Mouse (Mus musculus) frontal cortex, postnatal 14 days (tissue): Measurements from ENCODE around the gene Cwc25.
A peak's percentile ranks its signal among the peaks of the same experiment; 100 is the strongest.
"Not testable (repeated sequence)": the region's sequence is repeated elsewhere in the genome, so short reads cannot be mapped to it uniquely, and the experiment has no call there.

Experiments used
- DNase-seq, 2 experiments: peaks; one replicate each; pipeline ENCODE4 v3.0.0; 2022; ENCODE audit warnings: low spot score in 2 of 2

Cwc25 gene

DNA sequence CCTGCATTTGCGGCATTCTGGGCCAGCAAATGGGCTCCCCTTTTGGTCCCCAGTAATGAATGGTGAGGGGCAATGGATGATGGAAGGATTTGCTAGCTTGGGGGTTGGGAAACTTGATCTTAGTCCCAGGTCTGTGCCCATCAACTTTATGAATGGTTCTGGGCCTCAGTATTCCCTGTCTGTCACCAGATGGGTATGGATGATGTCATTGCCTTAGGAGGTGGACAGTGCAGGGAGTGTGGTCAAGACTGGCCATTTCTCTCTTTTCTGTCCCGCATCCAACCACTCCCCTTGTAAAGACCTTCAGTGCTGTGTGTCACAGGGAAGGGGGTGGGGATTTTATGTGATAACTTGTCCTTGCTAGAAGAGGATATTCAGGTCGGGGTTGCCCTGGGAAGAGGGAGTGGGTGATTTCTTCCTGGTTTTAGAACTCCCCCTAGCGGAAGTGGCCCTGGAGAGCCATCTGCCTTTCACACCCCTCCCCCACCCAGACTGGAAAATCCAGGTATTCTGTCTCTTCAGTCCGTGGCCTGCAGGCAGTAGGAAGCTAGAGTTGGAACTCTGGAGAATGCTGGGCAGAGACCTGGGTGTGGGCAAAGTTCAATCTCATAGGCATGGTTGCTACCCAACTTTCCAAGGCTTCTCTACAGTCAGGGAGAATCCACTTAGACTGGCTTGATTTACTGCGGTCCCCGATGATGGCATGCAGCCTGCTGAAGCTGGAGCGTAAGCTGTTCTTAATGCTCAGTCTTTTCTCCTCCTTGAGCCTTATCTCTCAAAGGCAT, 35.2 kb upstream of the Cwc25 start:
- DNase-seq, result no peak

DNA sequence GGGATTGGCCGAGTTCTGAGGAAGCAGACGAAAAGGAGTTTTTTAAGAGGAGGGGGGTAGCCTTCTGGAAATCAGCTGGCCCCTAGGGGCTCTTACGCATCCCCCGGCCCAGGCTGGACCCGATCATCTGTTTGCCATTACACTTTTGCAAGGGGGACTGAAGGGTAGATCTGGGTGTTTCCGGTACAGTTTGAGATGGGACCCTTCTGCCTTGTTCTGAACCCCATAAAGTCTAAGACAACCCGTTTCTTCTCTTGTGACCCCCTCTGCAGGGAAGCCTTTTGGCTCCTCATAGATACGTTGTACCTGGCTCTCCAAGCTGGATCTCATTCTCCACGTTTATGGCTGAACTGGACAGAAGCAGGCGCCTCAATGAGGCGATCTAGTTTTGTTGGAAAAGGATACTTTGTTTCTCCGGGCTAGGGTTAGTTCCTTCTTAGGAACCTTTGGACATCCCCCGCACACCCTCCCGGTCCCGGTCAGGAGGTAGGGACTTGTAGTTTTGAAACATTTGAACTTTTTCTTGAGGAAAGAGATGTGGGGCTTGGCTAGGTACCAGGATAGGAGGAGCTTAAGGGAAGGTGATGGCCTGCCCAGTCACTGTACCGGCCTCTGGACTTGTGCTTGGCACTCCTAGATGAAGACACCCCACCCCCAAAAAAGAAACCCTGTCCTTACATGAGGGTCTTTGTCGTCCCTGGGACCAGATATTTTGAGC, 34.5 kb upstream of the Cwc25 start:
- DNase-seq, result no peak

DNA sequence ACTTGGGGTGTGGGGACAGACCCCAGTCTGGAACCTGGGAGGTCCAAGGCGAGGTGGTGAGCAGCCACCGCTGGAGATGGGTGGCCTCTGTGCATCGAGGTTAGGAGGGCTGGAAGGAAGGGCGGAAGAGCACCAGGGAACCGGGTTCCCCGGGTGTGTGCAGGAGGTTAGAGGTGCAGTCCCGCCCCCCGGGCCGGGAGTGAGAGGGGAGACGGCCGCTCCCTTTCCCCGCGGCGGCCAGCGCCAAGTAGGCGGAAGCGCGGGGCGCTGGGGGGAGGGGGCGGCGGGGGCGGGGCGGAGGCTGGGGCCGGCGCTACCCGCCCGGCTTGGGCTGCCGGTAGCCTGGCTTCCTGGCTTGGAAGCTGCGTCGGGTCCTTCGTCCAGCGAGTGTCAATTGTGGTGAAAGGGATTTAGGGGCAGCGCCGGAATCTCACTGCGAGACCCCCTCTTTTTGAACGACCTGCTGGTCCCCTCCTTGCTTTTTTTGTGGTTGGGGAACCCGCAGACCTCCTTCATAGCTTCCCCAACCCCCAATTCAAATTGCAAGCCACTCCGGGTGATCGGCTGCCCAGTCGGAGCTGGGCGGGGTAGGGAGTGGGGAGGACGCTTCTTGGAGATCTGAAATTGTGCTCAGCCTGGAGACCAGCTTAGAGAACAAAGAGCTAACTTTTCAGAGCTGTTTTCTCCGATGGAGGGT, 33.8 kb upstream of the Cwc25 start:
- DNase-seq, result no peak

DNA sequence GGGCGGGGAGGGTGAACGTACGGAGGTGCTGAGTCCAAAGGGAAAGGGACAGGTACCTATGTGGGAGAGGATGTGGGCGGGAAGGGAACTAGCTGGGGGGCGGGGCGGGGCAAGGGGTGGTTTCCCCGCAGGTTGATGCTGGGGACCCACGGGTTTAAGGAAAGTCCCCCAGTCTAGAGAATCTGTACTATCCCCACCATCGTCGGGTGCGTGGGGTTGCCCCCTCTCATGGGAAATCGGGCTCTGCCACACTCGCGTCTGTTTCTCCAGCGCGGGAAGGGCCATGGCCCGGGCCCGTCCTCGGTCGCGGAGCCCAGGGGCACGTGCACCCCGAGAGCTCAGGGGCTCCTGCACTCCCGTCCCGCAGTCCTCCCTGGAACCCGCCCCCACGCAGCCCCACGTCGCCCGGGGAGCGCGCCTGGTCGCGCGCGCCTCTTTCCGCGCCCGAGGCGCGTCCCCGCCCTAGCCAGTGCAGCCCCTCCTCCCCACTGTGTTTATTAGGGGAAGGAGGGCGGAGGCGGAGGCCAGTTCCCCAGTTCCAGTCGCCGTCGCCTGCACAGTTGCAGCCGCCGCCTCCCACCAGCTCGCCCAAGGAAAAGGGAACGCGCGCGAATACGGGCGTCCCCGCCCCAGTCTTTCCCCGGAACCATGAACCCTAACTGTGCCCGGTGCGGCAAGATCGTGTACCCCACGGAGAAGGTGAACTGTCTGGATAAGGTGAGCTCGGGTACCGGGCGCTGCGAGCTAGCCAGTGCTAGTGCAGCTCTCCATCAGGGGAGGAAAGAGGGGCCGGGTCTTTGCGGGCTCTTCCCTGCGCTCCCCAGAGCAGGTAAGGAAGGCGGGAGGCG, 33.0 kb upstream of the Cwc25 start:
- DNase-seq, result peak; percentile 71 to 80

DNA sequence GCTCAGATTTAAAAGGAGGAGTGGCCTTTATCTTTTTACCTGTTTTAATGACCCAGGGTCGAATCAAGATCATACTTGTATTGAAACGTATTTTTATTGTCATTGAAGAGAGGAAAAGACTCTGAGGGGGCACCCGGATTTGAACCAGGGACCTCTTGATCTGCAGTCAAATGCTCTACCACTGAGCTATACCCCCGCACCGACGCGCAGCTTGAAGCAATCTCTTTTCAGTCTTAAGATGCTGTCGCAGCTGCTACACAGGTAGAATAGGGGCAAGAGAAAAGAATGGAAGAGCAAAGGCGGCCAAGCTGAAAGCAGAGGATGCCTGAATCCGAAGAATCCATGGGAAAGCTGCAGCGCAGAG, 32.4 kb upstream of the Cwc25 start, which contains the start of gene Lasp1:
Gene Lasp1 (plus strand): TSS at position 219 of the 364 bp plus-strand sequence.
- peak; percentile 86 to 93 for DNase-seq

DNA sequence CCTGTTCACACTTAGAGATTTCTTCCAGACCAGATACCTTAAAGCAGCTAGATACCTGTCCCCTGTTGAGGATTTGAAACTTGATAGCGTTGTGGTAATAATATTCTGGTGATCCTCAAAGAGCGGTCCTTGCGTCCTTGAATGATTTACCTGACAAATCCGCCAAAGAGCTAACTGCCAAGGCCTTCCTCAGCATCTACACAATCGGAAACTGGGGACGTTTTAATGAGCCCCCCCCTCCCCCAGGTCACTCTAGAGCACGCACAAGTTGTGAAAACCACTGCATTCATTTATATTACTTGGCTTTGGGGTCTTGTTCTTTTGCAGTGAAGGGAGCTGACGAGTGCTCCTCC, 31.7 kb upstream of the Cwc25 start:
- DNase-seq, result no peak

DNA sequence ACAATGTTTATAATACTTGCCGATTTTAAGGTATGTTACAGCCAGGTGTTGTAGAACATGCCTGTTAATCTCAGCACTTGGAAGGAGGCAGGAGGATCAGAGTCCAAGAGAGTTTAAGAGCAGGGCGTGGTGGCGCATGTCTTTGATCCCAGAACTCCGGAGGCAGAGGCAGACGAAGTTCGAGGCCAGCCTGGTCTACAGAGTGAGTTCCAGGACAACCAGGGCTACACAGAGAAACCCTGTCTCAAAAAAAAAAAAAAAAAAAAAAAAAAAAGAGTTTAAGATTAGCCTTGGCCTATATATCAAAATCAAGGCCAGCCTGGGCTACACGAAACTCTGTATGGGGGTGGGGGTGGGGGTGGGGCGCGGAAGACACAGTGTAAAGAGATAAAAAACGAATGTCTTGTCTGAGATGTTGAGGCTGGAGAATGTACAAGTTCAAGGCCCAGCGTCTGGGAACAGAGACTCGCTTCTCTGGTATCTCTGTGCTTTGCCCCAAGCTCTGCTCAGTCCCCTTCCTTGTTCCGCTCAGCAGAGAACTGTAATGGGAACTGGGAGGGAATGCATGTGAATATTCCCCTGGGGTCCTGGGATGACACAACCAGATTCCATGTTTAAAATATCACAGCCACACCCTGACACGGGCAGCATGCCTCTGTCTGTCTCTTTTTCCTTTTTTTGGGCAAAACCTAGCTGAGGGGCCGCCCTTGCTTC, 31.2 kb upstream of the Cwc25 start:
- DNase-seq, result no peak

DNA sequence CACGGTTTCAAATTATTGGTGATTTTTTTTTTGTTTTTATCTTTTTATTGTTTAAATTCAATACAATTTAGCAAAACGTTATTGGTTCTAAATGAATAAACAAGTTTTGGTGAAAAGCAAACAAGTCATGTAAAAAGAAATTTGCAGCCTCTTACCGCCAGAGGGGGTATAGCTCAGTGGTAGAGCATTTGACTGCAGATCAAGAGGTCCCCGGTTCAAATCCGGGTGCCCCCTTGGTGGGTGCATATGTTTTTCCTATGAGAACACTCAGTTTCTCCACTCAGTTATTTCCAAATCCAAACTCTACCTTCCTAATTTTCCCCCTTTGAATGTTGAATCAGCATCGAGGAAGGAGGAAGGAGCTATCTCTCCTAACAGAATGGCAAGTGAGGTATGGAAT, 30.6 kb upstream of the Cwc25 start:
- peak in 1 of 2 experiments; percentile 77 for DNase-seq

DNA sequence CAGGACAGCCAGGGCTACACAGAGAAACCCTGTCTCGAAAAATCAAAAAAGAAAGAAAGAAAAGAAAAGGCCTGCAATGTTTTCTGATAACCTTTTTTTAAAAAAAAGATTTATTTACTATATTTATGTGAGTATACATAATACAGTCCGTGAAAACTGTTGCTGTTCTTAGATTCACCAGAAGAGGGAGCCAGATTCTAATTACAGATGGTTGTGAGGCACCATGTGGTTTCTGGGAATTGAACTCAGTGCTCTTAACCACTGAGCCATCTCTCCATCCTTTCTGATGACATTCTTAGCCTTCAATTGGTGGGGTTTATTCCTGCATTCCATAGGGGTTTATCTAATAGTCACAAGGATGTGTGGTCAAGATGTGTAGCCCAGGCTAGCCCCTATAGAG, 26.8 kb upstream of the Cwc25 start:
- DNase-seq, result no peak

DNA sequence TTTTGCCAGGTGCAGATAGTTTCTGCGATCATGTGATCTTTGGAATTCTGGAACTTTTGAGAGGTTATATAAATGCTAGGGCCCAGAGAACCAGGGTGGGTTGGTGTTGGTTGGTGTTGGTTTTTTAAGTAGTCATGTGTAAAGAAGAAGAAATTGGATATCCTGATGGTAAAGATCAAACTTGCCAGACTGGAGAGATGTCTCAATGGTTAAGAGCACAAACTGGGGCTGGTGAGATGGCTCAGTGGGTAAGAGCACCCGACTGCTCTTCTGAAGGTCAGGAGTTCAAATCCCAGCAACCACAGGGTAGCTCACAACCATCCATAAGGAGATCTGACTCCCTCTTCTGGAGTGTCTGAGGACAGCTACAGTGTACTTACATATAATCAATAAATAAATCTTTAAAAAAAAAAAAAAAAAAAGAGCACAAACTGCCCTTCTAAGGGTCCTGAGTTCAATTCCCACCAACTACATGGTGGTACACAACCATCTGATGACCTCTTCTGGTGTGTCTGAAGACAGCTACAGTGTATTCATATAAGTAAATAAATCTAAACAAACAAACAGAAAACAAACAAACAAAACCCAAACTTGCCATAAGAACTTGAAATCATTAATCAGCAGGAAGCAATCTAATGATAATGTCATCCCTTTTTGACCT, 24.6 kb upstream of the Cwc25 start:
- not testable (repeated sequence) for DNase-seq

DNA sequence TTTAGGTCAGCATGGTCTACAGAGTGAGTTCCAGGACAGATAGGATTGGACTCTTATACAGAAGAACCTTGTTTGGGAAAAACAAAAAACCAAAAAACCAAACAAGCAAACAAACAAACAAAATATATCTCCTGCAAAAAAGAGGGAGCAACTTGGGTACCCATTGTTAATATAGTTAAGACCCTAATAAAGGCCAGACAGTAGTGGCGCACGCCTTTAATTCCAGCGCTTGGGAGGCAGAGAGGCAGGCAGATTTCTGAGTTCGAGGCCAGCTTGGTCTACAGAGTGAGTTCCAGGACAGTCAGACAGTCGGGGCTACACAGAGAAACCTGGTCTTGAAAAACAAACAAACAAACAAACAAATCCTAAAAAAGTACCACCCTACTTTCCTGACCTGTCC, 23.4 kb upstream of the Cwc25 start:
- no peak for DNase-seq

DNA sequence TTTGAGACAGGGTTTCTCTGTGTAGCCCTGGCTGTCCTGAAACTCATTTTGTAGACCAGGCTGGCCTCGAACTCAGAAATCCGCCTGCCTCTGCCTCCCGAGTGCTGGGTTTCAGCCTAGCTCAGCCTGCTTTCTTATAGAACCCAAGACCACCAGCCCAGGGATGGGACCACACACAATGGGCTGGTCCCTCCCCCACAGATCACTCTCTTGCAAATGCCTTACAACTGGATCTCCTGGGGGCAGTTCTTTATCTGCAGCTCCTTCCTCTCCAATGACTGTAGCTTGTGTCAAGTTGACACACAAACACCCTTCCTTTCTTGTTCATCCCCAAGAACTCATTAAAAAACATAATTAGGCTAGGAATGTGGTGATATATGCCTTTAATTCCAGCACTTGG, 21.6 kb upstream of the Cwc25 start:
- no peak for DNase-seq

DNA sequence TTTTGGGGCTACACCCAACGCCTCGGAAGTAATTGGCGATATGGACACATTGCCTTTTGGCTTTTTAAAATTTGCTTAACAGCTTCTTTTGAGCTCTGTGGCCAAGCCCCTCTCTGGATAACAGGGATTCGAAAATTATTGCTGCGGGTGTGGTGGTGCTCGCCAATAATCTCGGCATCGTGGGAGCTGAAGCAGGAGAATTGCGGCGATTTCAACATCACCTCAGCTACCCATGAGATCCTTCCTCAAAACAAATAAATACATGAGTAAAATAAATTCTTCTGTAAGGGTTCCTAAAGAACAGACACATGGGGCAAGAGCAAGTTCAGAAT, 16.2 kb upstream of the Cwc25 start:
- DNase-seq, result no peak

DNA sequence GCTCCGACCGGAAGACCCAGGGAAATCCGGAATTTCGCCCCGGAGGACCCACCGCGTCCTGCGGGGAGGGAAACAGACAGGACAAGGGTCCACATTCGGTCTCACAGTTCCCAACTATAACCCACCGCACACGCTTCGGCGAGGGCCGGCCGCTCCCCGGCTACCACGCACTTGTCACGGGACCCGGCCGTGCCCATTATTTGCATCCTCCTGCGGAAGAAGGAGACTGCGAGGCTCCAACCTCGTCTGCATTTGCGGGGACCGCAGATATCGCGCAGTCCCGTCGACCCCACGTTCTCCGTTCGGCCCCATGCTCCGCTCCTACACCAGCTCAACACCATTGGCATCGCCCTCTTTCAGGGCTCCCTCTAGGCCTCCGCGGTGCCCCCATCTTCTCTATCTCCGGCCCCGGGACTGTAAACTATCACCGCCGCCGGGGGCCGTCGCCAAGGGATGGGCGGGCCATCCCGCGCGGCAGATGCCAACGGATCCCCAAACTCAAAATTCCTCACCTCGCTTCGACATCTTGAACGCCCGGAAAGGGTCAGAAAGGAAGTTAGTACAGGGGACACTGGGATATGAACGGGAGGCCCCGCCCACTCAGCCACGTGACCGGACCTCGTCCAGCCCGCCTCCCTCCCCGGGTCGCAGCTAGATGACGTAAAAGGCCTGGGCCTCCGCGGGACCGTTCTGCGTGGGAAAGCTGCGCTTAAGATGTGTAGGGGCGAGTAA, 15.6 kb upstream of the Cwc25 start, which contains the start of gene Rpl23:
Gene Rpl23 (minus strand): TSS at position 606 of the 732 bp plus-strand sequence.
- peak; percentile 98 to 100 for DNase-seq

DNA sequence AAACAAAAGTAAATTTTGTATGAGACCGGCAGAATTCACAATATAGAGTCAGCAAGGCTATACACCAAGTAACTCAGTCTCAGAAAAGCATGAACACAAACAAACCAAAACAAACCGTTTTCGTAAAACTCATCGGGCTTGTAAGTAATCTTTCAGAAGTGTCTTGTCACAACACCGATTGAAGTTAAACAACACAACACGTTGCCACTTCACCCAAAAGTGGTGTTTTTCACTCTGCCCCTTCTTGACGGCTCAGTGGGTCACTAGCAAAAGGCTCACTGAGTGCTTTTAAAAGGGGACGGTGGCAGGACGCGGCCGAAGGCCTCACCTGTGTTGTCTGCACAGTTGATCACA, 15.1 kb upstream of the Cwc25 start:
- no peak for DNase-seq

DNA sequence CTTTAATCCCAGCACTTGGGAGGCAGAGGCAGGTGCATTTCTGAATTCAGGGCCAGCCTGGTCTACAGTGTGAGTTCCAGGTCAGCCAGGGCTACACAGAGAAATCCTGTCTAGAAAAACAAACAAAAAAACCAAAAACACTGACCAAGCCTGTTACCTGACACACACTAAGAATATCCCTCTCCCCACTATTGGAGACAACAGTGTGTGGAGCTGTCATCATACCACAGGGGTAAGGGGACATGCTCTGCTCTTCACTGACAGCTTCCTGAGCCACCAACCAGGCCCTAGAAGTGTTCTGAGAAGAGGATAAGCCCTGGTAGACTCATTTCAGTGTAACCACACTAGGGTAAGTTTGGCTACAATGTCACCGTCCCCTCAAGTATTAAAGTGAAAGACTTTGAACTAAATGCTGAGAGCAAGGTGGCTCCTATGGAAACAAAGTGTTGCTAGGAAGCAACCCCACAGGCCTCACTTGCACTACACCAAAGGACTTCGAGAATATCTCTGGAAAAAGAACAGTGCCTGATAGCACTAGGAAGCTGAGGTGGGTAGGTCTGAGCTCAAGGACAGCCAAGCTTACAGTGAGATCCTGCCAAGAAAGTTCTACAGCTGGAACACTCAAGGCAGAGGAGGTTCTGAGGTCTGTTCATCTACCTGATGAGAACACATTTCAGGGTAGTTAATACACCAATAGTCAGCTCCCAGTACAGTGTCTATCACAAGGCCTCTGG, 13.8 kb upstream of the Cwc25 start:
- no peak for DNase-seq

DNA sequence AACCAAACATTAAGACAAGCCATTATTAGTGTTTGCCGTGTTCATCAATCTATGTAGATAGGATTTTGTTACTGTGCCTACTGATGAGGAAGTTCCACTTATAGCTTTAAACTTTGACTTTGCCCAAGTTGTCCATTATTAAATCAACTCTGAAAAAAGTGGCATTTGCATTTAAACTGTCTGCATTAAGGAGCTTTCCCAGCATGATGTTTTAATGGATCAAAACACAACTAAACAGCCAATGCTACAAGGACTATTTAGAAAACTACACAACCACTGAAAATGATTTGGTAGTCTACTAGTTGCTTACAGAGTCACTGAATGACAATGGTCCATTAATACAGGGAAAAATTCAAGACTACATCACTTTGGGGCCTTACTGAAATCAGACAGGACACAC, 12.6 kb upstream of the Cwc25 start:
- no peak for DNase-seq

DNA sequence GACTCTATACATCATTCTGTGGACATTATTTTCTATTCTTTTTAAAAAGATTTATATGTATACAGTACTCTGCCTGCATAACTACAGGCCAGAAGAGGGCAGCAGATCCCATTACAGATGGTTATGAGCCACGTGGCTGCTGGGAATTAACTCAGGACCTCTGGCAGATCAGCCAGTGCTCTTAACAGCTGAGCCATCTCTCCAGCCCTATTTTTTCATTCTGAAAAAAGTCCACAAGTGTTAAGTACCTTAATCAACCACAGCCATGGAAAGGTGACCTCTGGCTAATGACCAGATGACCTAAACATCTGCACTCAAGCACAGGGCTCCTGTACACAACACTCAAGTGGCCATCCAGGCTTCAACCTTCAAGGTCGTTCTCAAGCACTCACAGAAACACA, 10.8 kb upstream of the Cwc25 start:
- DNase-seq, result no peak

DNA sequence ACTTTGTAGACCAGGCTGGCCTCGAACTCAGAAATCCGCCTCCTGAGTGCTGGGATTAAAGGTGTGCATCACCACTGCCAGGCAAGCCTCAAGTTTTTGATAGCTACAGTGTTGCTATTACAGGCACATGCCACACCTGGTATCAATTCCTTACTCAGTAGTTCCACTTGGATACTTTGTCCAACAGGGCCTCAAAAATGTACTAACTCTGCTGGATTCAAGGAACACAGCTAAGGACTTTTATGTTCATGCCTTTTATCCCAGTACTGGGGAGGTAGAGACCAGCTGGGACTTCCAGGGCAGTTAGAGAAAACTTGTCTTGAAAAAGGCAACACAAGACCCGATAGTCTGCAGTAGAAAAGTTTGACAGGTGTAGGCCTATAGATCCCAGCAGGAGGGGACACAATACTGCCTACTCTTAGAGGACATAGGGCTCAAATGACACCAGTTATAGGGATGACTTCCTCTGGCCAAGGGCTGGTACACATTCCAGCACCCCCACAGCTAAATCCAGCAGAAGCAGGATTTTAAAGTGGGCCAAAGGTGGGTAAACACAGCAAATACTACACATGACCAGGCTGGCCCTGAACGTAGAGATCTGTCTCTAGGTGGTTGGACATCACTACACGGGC, 10.3 kb upstream of the Cwc25 start:
- DNase-seq, result no peak
